Mouse (Mus musculus) heart, adult 2 months (tissue): ENCODE results near the gene Gm20388. TPM values are rescaled to one million over a fixed set of nuclear protein-coding genes. Genes with fewer than 3 reads are reported as not detected.
A peak's percentile ranks its signal among the peaks of the same experiment; 100 is the strongest.
"Not testable (repeated sequence)": the region's sequence is repeated elsewhere in the genome, so short reads cannot be mapped to it uniquely, and the experiment has no call there.

Source experiments
- DNase-seq, 2 experiments: peaks; one replicate each; pipeline ENCODE4 v3.0.0; 2021
- H3K27ac ChIP-seq: fragments of 200-600 bp; 2 replicates; pipeline ENCODE4 v1.8.1; 2022
- H3K27me3 ChIP-seq: fragments of 200-500 bp; 2 replicates; pipeline ENCODE4 v1.6.1; 2012; ENCODE audit warnings: mild to moderate bottlenecking, low read length, inconsistent platforms, mixed read lengths; ENCODE audit not compliant: control insufficient read depth, insufficient read depth
- H3K36me3 ChIP-seq: fragments of 200-500 bp; 2 replicates; pipeline ENCODE4 v1.6.1; 2012; ENCODE audit warnings: low read length, inconsistent platforms; ENCODE audit not compliant: control insufficient read depth, insufficient read depth
- H3K4me1 ChIP-seq: fragments of 200-500 bp; 2 replicates; pipeline ENCODE4 v1.6.1; 2011; ENCODE audit warnings: low read length; ENCODE audit not compliant: control insufficient read depth, insufficient read depth
- H3K4me3 ChIP-seq: fragments of 200-600 bp; 2 replicates; pipeline ENCODE4 v1.8.1; 2022
- H3K79me2 ChIP-seq: fragments of 200-500 bp; replicated peaks from 2 replicates; pipeline ENCODE4 v1.6.1; 2012; ENCODE audit warnings: mild to moderate bottlenecking, inconsistent platforms, low read length, moderate library complexity, mixed read lengths; ENCODE audit not compliant: control insufficient read depth, insufficient read depth
- H3K9ac ChIP-seq: fragments of 200-500 bp; 2 replicates; pipeline ENCODE4 v1.6.1; 2012; ENCODE audit warnings: low read depth, mild to moderate bottlenecking, control low read depth, inconsistent platforms, low read length, mixed read lengths
- CTCF ChIP-seq: fragments of 200-600 bp; IDR thresholded peaks from 2 replicates; pipeline ENCODE4 v1.8.1; 2022; ENCODE audit warnings: antibody characterized with exemption, mild to moderate bottlenecking, moderate library complexity
- EP300 ChIP-seq: fragments of 200-500 bp; IDR thresholded peaks from 2 replicates; pipeline ENCODE4 v1.6.1; 2011; ENCODE audit warnings: low read depth, low read length, control low read depth; ENCODE audit not compliant: insufficient read depth
- POLR2A ChIP-seq: fragments of 200-500 bp; IDR thresholded peaks from 2 replicates; pipeline ENCODE4 v1.6.1; 2011; ENCODE audit warnings: mild to moderate bottlenecking, low read depth, low read length, control low read depth; ENCODE audit not compliant: insufficient read depth
- WGBS: fragments of 180-500 bp; shearing (Covaris S2); methylation state at CpG from one replicate; pipeline ENCODE4 v1.1.7; 2018; 5-methylcytosine and 5-hydroxymethylcytosine counted together
- intact Hi-C: fragments of 180-260 bp; cut with DNase I; formaldehyde crosslinking; loops from one replicate; pipeline ENCODE4 v1.15.1; 2025
- polyA plus RNA-seq: library from polyadenylated mRNA; depleted of rRNA; stranded (reverse); fragments of >200 nt; gene quantifications from 2 replicates; pipeline ENCODE4 v1.2.3, GENCODE M21; 2012
- total RNA-seq, 2 experiments: library from RNA; stranded (reverse); gene quantifications; 2 replicates each; pipeline ENCODE4 v1.2.3; 2021

The Gm20388 gene
- total and polyA plus RNA-seq, 3 experiments: 1.8 to 32.3 TPM; not detected in 1

- no peaks in the 10 kb centered on the region for H3K27me3 ChIP-seq
- no peaks in the 10 kb centered on the region for H3K79me2 ChIP-seq
- H3K4me1 ChIP-seq: no peaks in the 10 kb centered on the region
- TF ChIP-seq POLR2A: no peak
- TF ChIP-seq CTCF: no peak
- TF ChIP-seq EP300: no peak
- no peaks in the 10 kb centered on the region for H3K36me3 ChIP-seq
- H3K27ac ChIP-seq: no peak overlapping the region
- peak in 1 of 2 experiments; percentile 43 for DNase-seq
- no peak overlapping the region for H3K9ac ChIP-seq
- 82% methylated on average over 15 of the region's 15 CpGs for WGBS
- intact Hi-C loops: no loop called here
- no peak overlapping the region for H3K4me3 ChIP-seq
Measured at GRCm38 (mm10) chr8:120792710-120793109, 882.1 kb downstream of the Gm20388 start.

GRCm38 (mm10) chr8:120795944-120796635 lies 885.4 kb downstream of the Gm20388 start:
- H3K79me2 ChIP-seq: no peaks in the 10 kb centered on the region
- no peak overlapping the region for H3K27ac ChIP-seq
- intact Hi-C loops: loop anchor here (1.0 to 5.0 kb wide), 2 partner anchors 59 to 118 kb away; partner anchors contain the start of gene Irf8
- DNase-seq: peak; percentile 80 to 90
- H3K9ac ChIP-seq: no peak overlapping the region
- no peaks in the 10 kb centered on the region for H3K36me3 ChIP-seq
- no peaks in the 10 kb centered on the region; the same call in 1 of the 2 replicates for H3K27me3 ChIP-seq
- no peaks in the 10 kb centered on the region for H3K4me1 ChIP-seq
- no peak overlapping the region for H3K4me3 ChIP-seq
- WGBS: 48% methylated on average over 9 of the region's 9 CpGs
- peak; percentile 86 for TF ChIP-seq CTCF
- no peak for TF ChIP-seq POLR2A
- TF ChIP-seq EP300: peak; percentile 79; the same call in 1 of the 2 replicates

DNA sequence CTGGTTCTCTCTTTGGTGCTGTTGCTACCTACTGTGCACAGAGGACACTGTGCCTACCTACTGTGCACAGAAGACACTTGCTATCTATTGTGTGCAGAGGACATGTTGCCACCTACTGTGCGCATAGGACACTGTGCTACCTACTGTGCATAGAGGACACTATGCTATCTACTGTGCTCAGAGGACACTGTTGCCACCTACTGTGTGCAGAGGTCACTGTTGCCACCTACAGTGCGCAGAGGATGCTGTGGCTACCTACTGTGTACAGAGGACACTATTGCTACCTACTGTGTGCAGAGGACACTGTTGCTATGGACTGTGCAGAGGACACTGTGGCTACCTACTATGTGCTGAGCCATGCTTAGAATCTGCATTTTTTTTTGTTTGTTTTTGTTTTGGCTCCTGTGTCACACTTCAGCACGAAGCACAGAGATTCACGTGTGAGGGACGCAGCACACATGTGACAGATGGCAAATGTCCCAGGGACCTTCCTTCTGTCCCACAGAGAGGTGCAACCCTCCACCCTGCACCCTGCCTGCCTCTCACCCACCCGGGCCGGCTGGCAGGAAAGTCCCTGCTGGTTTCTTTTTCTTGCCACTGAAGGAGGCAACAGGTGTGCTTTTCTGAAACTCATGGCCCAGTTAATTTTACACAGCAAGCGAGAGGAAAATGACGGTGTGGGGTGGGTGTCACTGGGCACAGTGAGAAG lies 886.5 kb downstream of the Gm20388 start:
- Histone ChIP-seq H3K27ac (no peak overlapping the region), H3K4me1 (no peaks in the 10 kb centered on the region), H3K27me3 (no peaks in the 10 kb centered on the region; the same call in 1 of the 2 replicates), H3K79me2 (no peaks in the 10 kb centered on the region), H3K9ac (no peak overlapping the region), H3K36me3 (no peaks in the 10 kb centered on the region), H3K4me3 (no peak overlapping the region)
- DNase-seq: no peak
- 71% methylated on average over 9 of the region's 9 CpGs for WGBS
- no peak for TF ChIP-seq CTCF
- TF ChIP-seq EP300: no peak
- TF ChIP-seq POLR2A: no peak
- intact Hi-C loops: loop anchor here (5.0 kb wide), 1 partner anchor 60 kb away; the partner anchor contains the start of gene Irf8

GRCm38 (mm10) chr8:120800308-120800865 lies 889.7 kb downstream of the Gm20388 start:
- Histone ChIP-seq H3K9ac (no peak overlapping the region), H3K4me1 (no peaks in the 10 kb centered on the region), H3K27me3 (no peaks in the 10 kb centered on the region; the same call in 1 of the 2 replicates), H3K27ac (no peak overlapping the region), H3K36me3 (no peaks in the 10 kb centered on the region), H3K4me3 (no peak overlapping the region), H3K79me2 (no peaks in the 10 kb centered on the region)
- DNase-seq: peak; percentile 36 to 75
- intact Hi-C loops: no loop called here
- TF ChIP-seq POLR2A: no peak
- peak; percentile 82 for TF ChIP-seq CTCF
- no peak for TF ChIP-seq EP300
- 10% methylated on average over 17 of the region's 17 CpGs for WGBS

GRCm38 (mm10) chr8:120803661-120804375 lies 893.2 kb downstream of the Gm20388 start:
- intact Hi-C loops, H3K9ac ChIP-seq, H3K27ac ChIP-seq, H3K4me3 ChIP-seq, H3K4me1 ChIP-seq, DNase-seq, H3K36me3 ChIP-seq, H3K79me2 ChIP-seq, H3K27me3 ChIP-seq: not testable (repeated sequence)
- 74% methylated on average over 6 of the region's 6 CpGs for WGBS

GRCm38 (mm10) chr8:120804741-120805140 lies 894.1 kb downstream of the Gm20388 start:
- no peaks in the 10 kb centered on the region; the same call in 1 of the 2 replicates for H3K27me3 ChIP-seq
- TF ChIP-seq EP300 (no peak), POLR2A (no peak), CTCF (no peak)
- intact Hi-C loops: no loop called here

More at GRCm38 (mm10) chr8:120804741-120805140, 894.1 kb downstream of the Gm20388 start:
- Histone ChIP-seq H3K4me3 (no peak overlapping the region), H3K4me1 (peaks cover 3% of the 10 kb centered on the region), H3K36me3 (no peaks in the 10 kb centered on the region), H3K27ac (no peak overlapping the region), H3K9ac (no peak overlapping the region), H3K79me2 (no peaks in the 10 kb centered on the region)
- 60% methylated on average over 3 of the region's 3 CpGs for WGBS
- DNase-seq: no peak
